Mouse (Mus musculus) ES-Bruce4 (cell line): ENCODE measurements around the gene Olfr259. TPM values are rescaled to one million over a fixed set of nuclear protein-coding genes. Genes with fewer than 3 reads are reported as not detected.

ENCODE experiments used
- H3K27ac ChIP-seq: 2 replicates; pipeline ENCODE4 v1.5.1; 2012; ENCODE audit warnings: low read length, inconsistent platforms; ENCODE audit not compliant: insufficient read depth
- H3K27me3 ChIP-seq: 2 replicates; pipeline ENCODE4 v1.6.1; 2012; ENCODE audit warnings: mild to moderate bottlenecking, low read length, inconsistent platforms; ENCODE audit not compliant: control insufficient read depth, poor library complexity, insufficient read depth, severe bottlenecking
- H3K36me3 ChIP-seq: 2 replicates; pipeline ENCODE4 v1.6.1; 2012; ENCODE audit warnings: inconsistent platforms, mild to moderate bottlenecking, low read length, moderate library complexity; ENCODE audit not compliant: control insufficient read depth, poor library complexity, insufficient read depth, severe bottlenecking
- H3K4me1 ChIP-seq: one replicate; pipeline ENCODE4 v1.8.1; 2011; ENCODE audit warnings: low read length; ENCODE audit not compliant: control insufficient read depth, insufficient read depth
- H3K4me3 ChIP-seq: 2 replicates; pipeline ENCODE4 v1.5.1; 2011; ENCODE audit warnings: low read depth, mild to moderate bottlenecking, low read length
- H3K9ac ChIP-seq: 2 replicates; pipeline ENCODE4 v1.6.1; 2012; ENCODE audit warnings: low read depth, mild to moderate bottlenecking, inconsistent platforms; ENCODE audit not compliant: poor library complexity, severe bottlenecking
- H3K9me3 ChIP-seq: replicated peaks from 2 replicates; pipeline ENCODE4 v1.6.1; 2012; ENCODE audit warnings: mild to moderate bottlenecking, low read length, inconsistent platforms; ENCODE audit not compliant: control insufficient read depth, poor library complexity, insufficient read depth, severe bottlenecking
- CTCF ChIP-seq: IDR thresholded peaks from one replicate; pipeline ENCODE4 v1.8.1; 2011; ENCODE audit warnings: low read depth, low read length
- EP300 ChIP-seq: IDR thresholded peaks from 2 replicates; pipeline ENCODE4 v1.6.1; 2011; ENCODE audit warnings: low read depth, low read length; ENCODE audit not compliant: insufficient read depth
- POLR2A ChIP-seq: IDR thresholded peaks from one replicate; pipeline ENCODE4 v1.8.1; 2011; ENCODE audit warnings: low read length; ENCODE audit not compliant: insufficient read depth
- polyA plus RNA-seq: library from polyadenylated mRNA; stranded (reverse); fragments of >200 nt; gene quantifications from 2 replicates; pipeline ENCODE4 v1.2.4, GENCODE M21; 2011; ENCODE audit warnings: low read depth; ENCODE audit not compliant: missing spikeins, insufficient read depth, insufficient read length

Gene Olfr259
- polyA plus RNA-seq, result not detected in 2 replicates

DNA sequence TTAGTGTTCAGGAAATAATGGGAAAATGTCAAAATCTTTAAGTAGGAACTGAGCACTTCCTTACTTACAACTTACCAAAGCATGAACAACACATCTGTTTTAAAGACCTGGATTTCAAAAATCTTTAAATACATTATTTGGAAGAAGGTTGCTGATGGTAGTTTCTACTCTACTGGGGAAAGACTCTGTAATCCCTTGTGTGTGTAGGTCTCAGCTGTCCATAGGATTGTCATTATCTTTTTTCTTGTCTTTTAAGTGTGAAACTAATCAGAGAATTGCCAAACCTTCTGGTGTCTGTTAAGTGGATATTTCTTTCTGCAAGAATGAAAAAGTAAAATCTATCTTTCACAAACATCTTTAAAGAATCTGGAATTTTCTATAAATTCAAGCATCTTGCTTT lies at the start of gene Olfr259:
Gene Olfr259, minus strand, starts transcription at position 101 of the 400 bp plus-strand sequence.
- H3K27me3 ChIP-seq, result no peaks in the 10 kb centered on the region

DNA sequence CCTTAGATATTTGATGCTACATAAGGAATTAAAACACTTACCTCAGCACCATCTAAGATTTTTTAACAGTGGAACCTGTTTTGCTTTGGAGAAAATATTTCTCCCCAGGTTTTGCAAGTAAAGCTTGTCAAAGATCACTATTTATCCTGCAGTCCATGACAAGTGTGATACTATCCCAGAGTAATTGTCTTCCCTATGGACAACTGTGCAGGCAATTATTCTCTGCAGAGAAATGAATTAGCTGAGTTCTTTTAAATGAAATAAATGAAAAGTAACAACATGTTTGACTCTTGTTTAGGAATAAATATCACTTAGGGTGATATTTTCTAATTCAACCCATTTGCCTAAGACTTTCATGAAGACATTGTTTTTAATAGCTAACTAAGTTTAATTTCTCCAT lies 38.2 kb upstream of the Olfr259 start, which contains the start of gene Olfr1111:
Gene Olfr1111, minus strand, starts transcription at position 101 of the 400 bp plus-strand sequence.
- no peaks in the 10 kb centered on the region for H3K4me1 ChIP-seq
- H3K9me3 ChIP-seq, result no peaks in the 10 kb centered on the region
- H3K9ac ChIP-seq, result no peak within 1 kb of the TSS
- no peaks in the 10 kb centered on the region for H3K27me3 ChIP-seq
- no peak for TF ChIP-seq EP300
- no peak within 1 kb of the TSS for H3K4me3 ChIP-seq
- H3K36me3 ChIP-seq, result no peaks in the 10 kb centered on the region
- no peak within 1 kb of the TSS for H3K27ac ChIP-seq

More for the DNA sequence above, at the start of gene Olfr259:
- Histone ChIP-seq H3K27ac (no peak within 1 kb of the TSS), H3K9me3 (no peaks in the 10 kb centered on the region; the same call in 1 of the 2 replicates), H3K36me3 (no peaks in the 10 kb centered on the region), H3K4me1 (no peaks in the 10 kb centered on the region), H3K9ac (no peak within 1 kb of the TSS), H3K4me3 (no peak within 1 kb of the TSS)
- TF ChIP-seq EP300 (no peak), CTCF (no peak), POLR2A (no peak)

DNA sequence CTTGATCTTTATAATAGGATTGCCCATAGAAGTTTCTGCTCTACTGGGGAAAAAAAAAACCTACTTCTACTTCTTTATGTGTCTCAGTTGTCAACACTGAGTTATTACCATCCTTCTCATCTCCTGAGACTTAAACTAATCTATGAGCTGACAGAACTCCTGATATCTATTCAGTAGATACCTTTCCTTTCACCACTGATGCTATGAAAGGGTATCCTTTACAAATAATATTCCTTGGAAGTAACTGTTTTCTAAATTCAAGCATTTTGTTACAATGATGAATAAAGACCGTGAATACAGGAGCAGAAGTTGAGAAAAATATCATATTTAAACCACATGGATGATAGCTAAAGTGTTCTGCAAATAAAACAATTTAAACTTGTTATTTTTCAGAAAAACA lies 25.8 kb upstream of the Olfr259 start, which contains the start of gene Olfr1110:
Gene Olfr1110, minus strand, starts transcription at position 101 of the 400 bp plus-strand sequence.
- Histone ChIP-seq H3K9me3 (no peaks in the 10 kb centered on the region), H3K27me3 (no peaks in the 10 kb centered on the region), H3K36me3 (no peaks in the 10 kb centered on the region), H3K9ac (no peak within 1 kb of the TSS), H3K4me3 (no peak within 1 kb of the TSS), H3K4me1 (no peaks in the 10 kb centered on the region), H3K27ac (no peak within 1 kb of the TSS)
- no peak for TF ChIP-seq CTCF
- TF ChIP-seq POLR2A, result no peak
- no peak for TF ChIP-seq EP300

DNA sequence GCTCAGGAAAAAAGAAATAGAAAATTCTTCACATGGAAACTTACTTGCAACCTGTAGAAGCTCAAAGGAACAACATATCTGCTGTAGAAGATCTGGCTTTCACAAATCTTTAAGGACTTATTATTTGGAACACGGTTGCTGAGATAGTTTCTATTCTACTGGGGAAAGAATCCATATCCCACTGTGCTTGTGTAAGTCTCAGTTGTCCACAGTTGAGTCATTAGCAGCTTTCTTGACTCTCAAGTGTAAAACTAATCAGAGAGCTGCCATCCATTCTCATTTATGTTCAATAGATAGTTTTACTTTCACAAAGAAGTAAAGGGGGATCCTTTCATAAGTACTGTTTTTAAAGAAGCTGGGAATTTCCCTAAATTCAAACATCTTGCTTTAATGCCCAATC lies 18.5 kb downstream of the Olfr259 start, which contains the start of gene Olfr1109:
Gene Olfr1109, minus strand, starts transcription at position 101 of the 400 bp plus-strand sequence.
- Histone ChIP-seq H3K27me3 (no peaks in the 10 kb centered on the region), H3K36me3 (no peaks in the 10 kb centered on the region), H3K9me3 (no peaks in the 10 kb centered on the region), H3K4me3 (no peak within 1 kb of the TSS), H3K27ac (no peak within 1 kb of the TSS), H3K4me1 (no peaks in the 10 kb centered on the region), H3K9ac (no peak within 1 kb of the TSS)
- TF ChIP-seq EP300 (no peak), CTCF (no peak), POLR2A (no peak)

DNA sequence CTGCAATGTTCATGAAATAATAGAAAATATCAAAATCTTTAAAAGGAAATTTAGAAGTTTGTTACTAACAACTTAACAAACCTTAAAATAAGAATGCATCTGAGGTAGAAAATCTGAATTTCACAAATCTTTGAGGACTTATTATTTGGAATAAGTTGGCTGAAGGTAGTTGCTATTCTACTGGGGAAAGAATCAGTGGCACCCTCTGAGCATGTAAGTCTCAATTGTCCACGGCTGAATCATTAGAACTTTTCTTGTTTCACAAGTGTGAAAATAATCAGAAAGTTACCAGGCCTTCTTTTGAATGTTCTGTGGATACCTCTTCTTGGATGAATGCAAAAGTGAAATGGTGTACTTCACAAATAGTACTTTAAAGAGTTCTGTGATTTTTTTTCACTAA lies 38.6 kb downstream of the Olfr259 start, which contains the start of gene Olfr1107:
Gene Olfr1107, minus strand, starts transcription at position 101 of the 400 bp plus-strand sequence.
- H3K4me1 ChIP-seq, result no peaks in the 10 kb centered on the region
- no peaks in the 10 kb centered on the region for H3K27me3 ChIP-seq
- TF ChIP-seq POLR2A (no peak), CTCF (no peak), EP300 (no peak)
- no peaks in the 10 kb centered on the region for H3K36me3 ChIP-seq
- no peak within 1 kb of the TSS for H3K4me3 ChIP-seq
- H3K9ac ChIP-seq, result no peak within 1 kb of the TSS
- no peak within 1 kb of the TSS for H3K27ac ChIP-seq
- H3K9me3 ChIP-seq, result no peaks in the 10 kb centered on the region

Other genes with a start within 250 kb of the Olfr259 start
- gene Gm13723, start 239.8 kb downstream of the Olfr259 start, polyA plus RNA-seq, result not detected in 2 replicates
- gene Olfr1097, start 222.4 kb downstream of the Olfr259 start, polyA plus RNA-seq, result not detected in 2 replicates
- not detected in 2 replicates for gene Olfr1098, start 190.0 kb downstream of the Olfr259 start, polyA plus RNA-seq
- not detected in 2 replicates for gene Olfr1099, start 153.9 kb downstream of the Olfr259 start, polyA plus RNA-seq
- gene Olfr1100, start 134.6 kb downstream of the Olfr259 start, polyA plus RNA-seq, result not detected in 2 replicates
- not detected in 2 replicates for gene Olfr1101, start 123.3 kb downstream of the Olfr259 start, polyA plus RNA-seq
- gene Olfr1102, start 116.2 kb downstream of the Olfr259 start, polyA plus RNA-seq, result not detected in 2 replicates
- not detected in 2 replicates for gene Olfr1104, start 87.5 kb downstream of the Olfr259 start, polyA plus RNA-seq
- not detected in 2 replicates for gene Olfr1105, start 78.0 kb downstream of the Olfr259 start, polyA plus RNA-seq
- not detected in 2 replicates for gene Olfr1106, start 62.3 kb downstream of the Olfr259 start, polyA plus RNA-seq
- not detected in 2 replicates for gene Olfr1107, start 38.8 kb downstream of the Olfr259 start, polyA plus RNA-seq
- gene Olfr1109, start 18.6 kb downstream of the Olfr259 start, polyA plus RNA-seq, result not detected in 2 replicates
- gene Olfr1110, start 25.7 kb upstream of the Olfr259 start, polyA plus RNA-seq, result not detected in 2 replicates
- gene Olfr1111, start 38.1 kb upstream of the Olfr259 start, polyA plus RNA-seq, result not detected in 2 replicates
- gene Olfr1112, start 73.2 kb upstream of the Olfr259 start, polyA plus RNA-seq, result not detected in 2 replicates
- gene Olfr1113, start 94.4 kb upstream of the Olfr259 start, polyA plus RNA-seq, result not detected in 2 replicates
- gene Olfr1115, start 133.4 kb upstream of the Olfr259 start, polyA plus RNA-seq, result not detected in 2 replicates
- gene Olfr1116, start 153.0 kb upstream of the Olfr259 start, polyA plus RNA-seq, result 0.10 TPM in 1 of 2 replicates, not detected in the other
- gene Olfr1118, start 193.0 kb upstream of the Olfr259 start, polyA plus RNA-seq, result not detected in 2 replicates
- gene Olfr1120, start 240.2 kb upstream of the Olfr259 start, polyA plus RNA-seq, result not detected in 2 replicates